Comparison of ENCODE assay signal across 8 mouse cellular contexts in the genomic region with DNA sequence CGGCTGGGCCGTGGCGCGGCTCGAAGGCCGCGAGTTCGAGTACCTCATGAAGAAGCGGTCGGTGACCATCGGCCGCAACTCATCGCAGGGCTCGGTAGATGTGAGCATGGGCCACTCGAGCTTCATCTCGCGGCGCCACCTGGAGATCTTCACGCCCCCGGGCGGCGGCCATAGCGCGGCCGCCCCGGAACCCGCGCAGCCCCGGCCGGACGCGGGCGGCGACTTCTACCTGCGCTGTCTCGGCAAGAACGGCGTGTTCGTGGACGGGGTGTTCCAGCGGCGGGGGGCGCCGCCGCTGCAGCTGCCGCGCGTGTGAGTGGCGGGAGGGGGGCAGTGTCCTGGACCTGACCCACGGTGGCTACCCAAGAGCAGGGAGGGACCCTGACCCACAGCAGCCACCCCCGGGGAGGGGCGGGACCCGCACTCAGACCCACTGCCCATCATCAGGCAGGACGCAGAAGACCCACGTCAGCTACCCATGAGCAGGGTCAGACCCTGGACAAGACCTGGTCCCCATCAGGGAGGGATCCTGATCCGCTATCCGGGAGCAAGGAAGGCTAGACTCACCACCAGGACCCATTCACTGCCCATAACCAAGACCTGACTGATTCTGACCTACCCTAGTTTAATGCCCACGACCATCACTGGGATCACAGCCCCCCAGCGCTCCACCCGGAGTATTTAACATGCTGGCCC. TPM values are rescaled to one million over a fixed set of nuclear protein-coding genes. Genes with fewer than 3 reads are reported as not detected.
DNase-seq lines count a peak whose midpoint lies in the region; ATAC-seq lines count a peak whose summit lies in the region.

No protein-coding gene starts in this region.

- H3K9ac ChIP-seq in embryonic facial prominence, embryonic 15.5 days = peak overlapping the region; percentile 98
- peak overlapping the region; percentile 98 for H3K9ac ChIP-seq in heart, embryonic 15.5 days

- peaks cover 29% of the 10 kb centered on the region for H3K36me3 ChIP-seq in embryonic facial prominence, embryonic 15.5 days
- peaks cover 14% of the 10 kb centered on the region for H3K36me3 ChIP-seq in heart, embryonic 15.5 days

- peak overlapping the region; percentile 81 for H3K27ac ChIP-seq in embryonic facial prominence, embryonic 15.5 days (replicated peaks)
- peak overlapping the region; percentile 78 for H3K27ac ChIP-seq in heart, embryonic 15.5 days

- peaks cover 20% of the 10 kb centered on the region for H3K4me1 ChIP-seq in embryonic facial prominence, embryonic 15.5 days
- peaks cover 19% of the 10 kb centered on the region for H3K4me1 ChIP-seq in heart, embryonic 15.5 days (replicated peaks)

- H3K4me2 ChIP-seq in embryonic facial prominence, embryonic 15.5 days (replicated peaks) = peak overlapping the region; percentile 71
- peak overlapping the region; percentile 90 for H3K4me2 ChIP-seq in heart, embryonic 15.5 days

- peak; percentile 65 for DNase-seq in CD4-positive helper T cell, adult 2 months (ENCODE audit: low read depth, low spot score)
- peak; percentile 36 for DNase-seq in adrenal gland, postnatal 25 days
- peak; percentile 43 to 51 for DNase-seq in layer of hippocampus, postnatal 10 days (ENCODE audit: low spot score in 2 of 2)
- peak; percentile 10 for DNase-seq in lung, postnatal 25 days (ENCODE audit: low spot score)
- peak; percentile 41 for DNase-seq in retina, embryonic 14.5 days (ENCODE audit: low spot score)
- peak; percentile 65 for DNase-seq in thymus, postnatal 4 days

- 0 out of 2 replicates have a peak, but pooled peaks have one; percentile 1 for ATAC-seq in embryonic facial prominence, embryonic 15.5 days (ENCODE audit: insufficient number of reproducible peaks, low FRiP score, low TSS enrichment, low read depth)
- peak; percentile 7; the same call in 1 of the 2 replicates for ATAC-seq in heart, embryonic 15.5 days (replicated peaks; ENCODE audit: insufficient number of reproducible peaks, insufficient read depth, low FRiP score, low read depth)

- WGBS in embryonic facial prominence, embryonic 15.5 days = under 1% methylated on average over 59 of the region's 60 CpGs
- under 1% methylated on average over 60 of the region's 60 CpGs for WGBS in heart, embryonic 15.5 days

- H3K4me3 ChIP-seq in embryonic facial prominence, embryonic 15.5 days (replicated peaks) = peak overlapping the region; percentile 99
- H3K4me3 ChIP-seq in heart, embryonic 15.5 days = peak overlapping the region; percentile 98

- no peaks in the 10 kb centered on the region for H3K9me3 ChIP-seq in embryonic facial prominence, embryonic 15.5 days (replicated peaks)
- H3K9me3 ChIP-seq in heart, embryonic 15.5 days (replicated peaks) = no peaks in the 10 kb centered on the region

- no peaks in the 10 kb centered on the region for H3K27me3 ChIP-seq in embryonic facial prominence, embryonic 15.5 days
- no peaks in the 10 kb centered on the region for H3K27me3 ChIP-seq in heart, embryonic 15.5 days

RNA-seq across cellular contexts. Expression of a gene that starts 0.6 kb away (rescaled TPM):
- 38.7 and 51.6 TPM in 2 replicates for total RNA-seq in adrenal gland, postnatal 25 days (2021)
- 8.0 and 8.9 TPM in 2 replicates for polyA plus RNA-seq in embryonic facial prominence, embryonic 15.5 days (2015; fragmentation: Nextera tagmentation; extraction: Ambion mirVana)
- polyA plus RNA-seq in heart, embryonic 15.5 days (2015; fragmentation: Nextera tagmentation; extraction: Ambion mirVana) = 5.7 and 8.2 TPM in 2 replicates
- 100 to 1,000 TPM in 1 of 2 experiments, 10 to 100 TPM in 1; 93.6 to 102 TPM for total RNA-seq in layer of hippocampus, postnatal 10 days (2021)

RNA-seq across cellular contexts. Expression of a gene that starts 23.3 kb away (rescaled TPM):
- 23.4 and 33.1 TPM in 2 replicates for total RNA-seq in adrenal gland, postnatal 25 days (2021)
- polyA plus RNA-seq in embryonic facial prominence, embryonic 15.5 days (2015; fragmentation: Nextera tagmentation; extraction: Ambion mirVana) = 53.8 and 56.2 TPM in 2 replicates
- polyA plus RNA-seq in heart, embryonic 15.5 days (2015; fragmentation: Nextera tagmentation; extraction: Ambion mirVana) = 52.4 and 65.6 TPM in 2 replicates
- 10 to 100 TPM; 58.2 to 71.4 TPM for total RNA-seq in layer of hippocampus, postnatal 10 days (2021)

RNA-seq across cellular contexts. Expression of a gene that starts 31.2 kb away (rescaled TPM):
- 21.1 and 24.8 TPM in 2 replicates for total RNA-seq in adrenal gland, postnatal 25 days (2021)
- 43.2 and 44.8 TPM in 2 replicates for polyA plus RNA-seq in embryonic facial prominence, embryonic 15.5 days (2015; fragmentation: Nextera tagmentation; extraction: Ambion mirVana)
- 19.1 and 29.7 TPM in 2 replicates for polyA plus RNA-seq in heart, embryonic 15.5 days (2015; fragmentation: Nextera tagmentation; extraction: Ambion mirVana)
- 10 to 100 TPM; 30.6 to 31.7 TPM for total RNA-seq in layer of hippocampus, postnatal 10 days (2021)

RNA-seq across cellular contexts. Expression of a gene that starts 55.8 kb away (rescaled TPM):
- total RNA-seq in adrenal gland, postnatal 25 days (2021) = 25.0 and 26.2 TPM in 2 replicates
- 20.8 and 21.9 TPM in 2 replicates for polyA plus RNA-seq in embryonic facial prominence, embryonic 15.5 days (2015; fragmentation: Nextera tagmentation; extraction: Ambion mirVana)
- polyA plus RNA-seq in heart, embryonic 15.5 days (2015; fragmentation: Nextera tagmentation; extraction: Ambion mirVana) = 26.4 and 29.8 TPM in 2 replicates
- total RNA-seq in layer of hippocampus, postnatal 10 days (2021) = 1 to 10 TPM; 7.4 to 9.5 TPM

RNA-seq across cellular contexts. Expression of a gene that starts 56.1 kb away (rescaled TPM):
- 9.2 and 17.1 TPM in 2 replicates for total RNA-seq in adrenal gland, postnatal 25 days (2021)
- 10.0 and 12.2 TPM in 2 replicates for polyA plus RNA-seq in embryonic facial prominence, embryonic 15.5 days (2015; fragmentation: Nextera tagmentation; extraction: Ambion mirVana)
- polyA plus RNA-seq in heart, embryonic 15.5 days (2015; fragmentation: Nextera tagmentation; extraction: Ambion mirVana) = 7.3 and 9.2 TPM in 2 replicates
- 10 to 100 TPM; 38.7 to 41.1 TPM for total RNA-seq in layer of hippocampus, postnatal 10 days (2021)

Comparison
In these comparisons a context has a peak if more than half of its experiments do, and no peak if none do; other contexts are left out.
1. Peak in every context shown above with its lines: DNase-seq, ATAC-seq, H3K4me3 ChIP-seq and H3K27ac ChIP-seq.
2. DNase-seq: peak in every context shown above with its lines; median percentile 65 in CD4-positive helper T cell, adult 2 months; 65 in thymus, postnatal 4 days; 47 in layer of hippocampus, postnatal 10 days; 41 in retina, embryonic 14.5 days; 36 in adrenal gland, postnatal 25 days; 10 in lung, postnatal 25 days.